Mouse (Mus musculus): ENCODE data around the gene 1300017J02Rik. TPM values are rescaled to one million over a fixed set of nuclear protein-coding genes. Genes with fewer than 3 reads are reported as not detected.

1300017J02Rik gene
- polyA plus RNA-seq (2014; fragmentation: Illumina TruSeq; extraction: RNeasy Lipid Tissue Mini Kit (QIAGEN cat#74804)): not detected

DNA sequence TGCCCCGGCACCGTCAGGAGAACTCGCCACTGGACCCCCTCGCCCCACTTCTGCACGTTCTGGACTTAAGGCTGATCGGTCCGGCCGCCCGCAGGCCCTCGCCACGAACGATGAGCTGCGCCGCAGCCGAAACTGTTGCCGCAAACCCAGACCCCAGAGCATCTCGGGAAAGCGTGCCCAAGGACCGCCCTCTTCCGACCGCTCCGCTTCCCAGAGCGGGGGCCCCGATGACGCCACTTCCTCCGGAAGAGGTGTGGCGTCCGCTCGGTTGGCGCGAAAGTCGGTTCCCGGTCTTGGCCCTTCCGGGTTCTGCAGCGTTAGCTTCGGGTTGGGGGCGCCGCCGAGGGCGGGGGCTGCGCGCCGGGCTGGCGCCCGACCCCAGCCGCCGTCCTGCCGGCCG is at the start of gene 1300017J02Rik, which contains the start of gene Topbp1:
Gene 1300017J02Rik, minus strand, starts transcription at position 156 of the 400 bp plus-strand sequence.
Gene Topbp1, plus strand, starts transcription at position 289 of the 400 bp plus-strand sequence.

GRCm38 (mm10) chr9:103230151-103230951 is 74.5 kb downstream of the 1300017J02Rik start, which contains the start of the genes Gm20425 and Trf:
Gene Gm20425, minus strand, starts transcription at chr9:103230307.
Gene Trf, minus strand, starts transcription at chr9:103230444.

GRCm38 (mm10) chr9:103201561-103202260 is 103.2 kb downstream of the 1300017J02Rik start, which contains the start of gene Srprb:
Gene Srprb, minus strand, starts transcription at chr9:103202137.

Other genes with a start within 250 kb of the 1300017J02Rik start
- gene Rab6b, start 193.3 kb downstream of the 1300017J02Rik start, polyA plus RNA-seq (2014; fragmentation: Illumina TruSeq; extraction: RNeasy Lipid Tissue Mini Kit (QIAGEN cat#74804)): 8.0 TPM
- gene Srprb, start 102.9 kb downstream of the 1300017J02Rik start, polyA plus RNA-seq (2014; fragmentation: Illumina TruSeq; extraction: RNeasy Lipid Tissue Mini Kit (QIAGEN cat#74804)): 11.1 TPM
- gene Gm20425, start 74.8 kb downstream of the 1300017J02Rik start, polyA plus RNA-seq (2014; fragmentation: Illumina TruSeq; extraction: RNeasy Lipid Tissue Mini Kit (QIAGEN cat#74804)): 6.6 TPM
- 146 TPM for gene Trf, start 74.6 kb downstream of the 1300017J02Rik start, polyA plus RNA-seq (2014; fragmentation: Illumina TruSeq; extraction: RNeasy Lipid Tissue Mini Kit (QIAGEN cat#74804))
- 52.4 TPM for gene Topbp1, start 133 bp upstream of the 1300017J02Rik start, polyA plus RNA-seq (2014; fragmentation: Illumina TruSeq; extraction: RNeasy Lipid Tissue Mini Kit (QIAGEN cat#74804))
- 246 TPM for gene Cdv3, start 60.8 kb upstream of the 1300017J02Rik start, polyA plus RNA-seq (2014; fragmentation: Illumina TruSeq; extraction: RNeasy Lipid Tissue Mini Kit (QIAGEN cat#74804))
- gene Bfsp2, start 175.3 kb upstream of the 1300017J02Rik start, polyA plus RNA-seq (2014; fragmentation: Illumina TruSeq; extraction: RNeasy Lipid Tissue Mini Kit (QIAGEN cat#74804)): not detected

All from ovary, adult 10 weeks (tissue).